Mouse (Mus musculus) MEL (cell line): Measurements from ENCODE around the gene Spsb1. TPM values are rescaled to one million over a fixed set of nuclear protein-coding genes. Genes with fewer than 3 reads are reported as not detected.

Experiments used
- DNase-seq: peaks from one replicate; pipeline ENCODE4 v3.0.0; 2011; ENCODE audit warnings: low read depth, low spot score
- H3K27ac ChIP-seq: 2 replicates; pipeline ENCODE4 v1.5.1; 2012; ENCODE audit warnings: low read depth, mild to moderate bottlenecking, control low read depth, low read length, moderate library complexity; ENCODE audit not compliant: control insufficient read depth
- H3K27me3 ChIP-seq, 2 experiments: fragments of 150-350 bp in 1 of 2; sonication (generic) in 1 of 2; 2 replicates each; pipeline ENCODE4 v1.6.1; 2012; ENCODE audit warnings: low read length in 2 of 2, mild to moderate bottlenecking in 2 of 2, improper control_type of control experiment in 1 of 2, moderate library complexity in 1 of 2; ENCODE audit not compliant: insufficient read depth in 2 of 2, control insufficient read depth in 1 of 2
- H3K36me3 ChIP-seq, 2 experiments: 2 replicates each; pipeline ENCODE4 v1.6.1; 2012 to 2014; ENCODE audit warnings: low read length in 2 of 2, improper control_type of control experiment in 1 of 2, inconsistent platforms in 1 of 2, mild to moderate bottlenecking in 1 of 2; ENCODE audit not compliant: insufficient read depth in 2 of 2, control insufficient read depth in 1 of 2
- H3K4me1 ChIP-seq, 2 experiments: fragments of 150-350 bp in 1 of 2; sonication (generic) in 1 of 2; 2 replicates each; pipeline ENCODE4 v1.6.1; 2012; ENCODE audit warnings: low read length in 2 of 2, improper control_type of control experiment in 1 of 2, mild to moderate bottlenecking in 1 of 2; ENCODE audit not compliant: insufficient read depth in 2 of 2, control insufficient read depth in 1 of 2
- H3K4me3 ChIP-seq, 2 experiments: fragments of 150-350 bp in 1 of 2; sonication (generic) in 1 of 2; 2 replicates each; pipeline ENCODE4 v1.5.1; 2012; ENCODE audit warnings: low read depth in 2 of 2, low read length in 2 of 2, mild to moderate bottlenecking in 2 of 2, moderate library complexity in 2 of 2, control low read depth in 1 of 2, improper control_type of control experiment in 1 of 2; ENCODE audit not compliant: control insufficient read depth in 1 of 2, insufficient read depth in 1 of 2
- H3K79me2 ChIP-seq: 2 replicates; pipeline ENCODE4 v1.6.1; 2012; ENCODE audit warnings: mild to moderate bottlenecking, low read length, moderate library complexity; ENCODE audit not compliant: control insufficient read depth, poor library complexity, insufficient read depth
- H3K9ac ChIP-seq: 2 replicates; pipeline ENCODE4 v1.6.1; 2012; ENCODE audit warnings: low read depth, mild to moderate bottlenecking, control low read depth, low read length, moderate library complexity; ENCODE audit not compliant: control insufficient read depth, poor library complexity, severe bottlenecking
- H3K9me3 ChIP-seq: fragments of 150-350 bp; sonication (generic); replicated peaks from 2 replicates; pipeline ENCODE4 v1.6.1; 2012; ENCODE audit warnings: mild to moderate bottlenecking, low read length, improper control_type of control experiment, moderate library complexity; ENCODE audit not compliant: insufficient read depth
- BHLHE40 ChIP-seq: IDR thresholded peaks from 2 replicates; pipeline ENCODE4 v1.6.1; 2012; ENCODE audit warnings: low read depth, mild to moderate bottlenecking, inconsistent platforms, low read length, improper control_type of control experiment, borderline replicate concordance
- CHD1 ChIP-seq: IDR thresholded peaks from 2 replicates; pipeline ENCODE4 v1.6.1; 2012; ENCODE audit warnings: low read depth, mild to moderate bottlenecking, inconsistent platforms, low read length, improper control_type of control experiment
- CTCF ChIP-seq, 3 experiments: IDR thresholded peaks in 2 of 3; conservative IDR thresholded peaks in 1 of 3; 2 replicates each; pipeline ENCODE4 v1.5.1; 2011 to 2012; ENCODE audit warnings: low read length in 3 of 3, low read depth in 2 of 3, mild to moderate bottlenecking in 2 of 3, improper control_type of control experiment in 1 of 3, inconsistent platforms in 1 of 3, mixed read lengths in 1 of 3, moderate library complexity in 1 of 3; ENCODE audit not compliant: control insufficient read depth in 1 of 3, insufficient read depth in 1 of 3, poor library complexity in 1 of 3, severe bottlenecking in 1 of 3
- E2F4 ChIP-seq: IDR thresholded peaks from 2 replicates; pipeline ENCODE4 v1.6.1; 2011; ENCODE audit warnings: low read depth, low read length, improper control_type of control experiment, borderline replicate concordance
- ELF1 ChIP-seq: IDR thresholded peaks from 2 replicates; pipeline ENCODE4 v1.6.1; 2014; ENCODE audit warnings: low read depth, mild to moderate bottlenecking, inconsistent platforms, low read length, improper control_type of control experiment, moderate library complexity
- EP300 ChIP-seq, 2 experiments: IDR thresholded peaks; 2 replicates each; pipeline ENCODE4 v1.6.1; 2011; ENCODE audit warnings: improper control_type of control experiment in 2 of 2, low read length in 2 of 2, low read depth in 1 of 2, mild to moderate bottlenecking in 1 of 2
- ETS1 ChIP-seq: IDR thresholded peaks from 2 replicates; pipeline ENCODE4 v1.6.1; 2012; ENCODE audit warnings: low read depth, mild to moderate bottlenecking, inconsistent platforms, low read length, improper control_type of control experiment, moderate library complexity
- GABPA ChIP-seq: IDR thresholded peaks from 2 replicates; pipeline ENCODE4 v1.6.1; 2012; ENCODE audit warnings: low read depth, mild to moderate bottlenecking, inconsistent platforms, low read length, improper control_type of control experiment, moderate library complexity
- GATA1 ChIP-seq: IDR thresholded peaks from 2 replicates; pipeline ENCODE4 v1.6.1; 2011; ENCODE audit warnings: low read depth, low read length, improper control_type of control experiment
- JUND ChIP-seq: IDR thresholded peaks from 2 replicates; pipeline ENCODE4 v1.6.1; 2011; ENCODE audit warnings: low read depth, mild to moderate bottlenecking, improper control_type of control experiment, low read length
- MAFK ChIP-seq: IDR thresholded peaks from 2 replicates; pipeline ENCODE4 v1.6.1; 2011; ENCODE audit warnings: low read depth, mild to moderate bottlenecking, low read length, improper control_type of control experiment, borderline replicate concordance
- MAX ChIP-seq: IDR thresholded peaks from 2 replicates; pipeline ENCODE4 v1.6.1; 2011; ENCODE audit warnings: low read length, improper control_type of control experiment
- MAZ ChIP-seq: IDR thresholded peaks from 2 replicates; pipeline ENCODE4 v1.6.1; 2012; ENCODE audit warnings: low read depth, mild to moderate bottlenecking, inconsistent platforms, low read length, improper control_type of control experiment
- MEF2A ChIP-seq: IDR thresholded peaks from 2 replicates; pipeline ENCODE4 v1.6.1; 2014; ENCODE audit warnings: low read depth, mild to moderate bottlenecking, inconsistent platforms, low read length, improper control_type of control experiment; ENCODE audit not compliant: poor library complexity, insufficient replicate concordance, severe bottlenecking; ENCODE audit errors: extremely low read depth
- MYB ChIP-seq: IDR thresholded peaks from 2 replicates; pipeline ENCODE4 v1.6.1; 2011; ENCODE audit warnings: mild to moderate bottlenecking, low read depth, low read length, improper control_type of control experiment
- MYC ChIP-seq: IDR thresholded peaks from 2 replicates; pipeline ENCODE4 v1.6.1; 2011; ENCODE audit warnings: low read depth, mild to moderate bottlenecking, low read length, improper control_type of control experiment, moderate library complexity
- RCOR1 ChIP-seq: IDR thresholded peaks from 2 replicates; pipeline ENCODE4 v1.6.1; 2012; ENCODE audit warnings: low read depth, mild to moderate bottlenecking, inconsistent platforms, low read length, improper control_type of control experiment
- SIN3A ChIP-seq: IDR thresholded peaks from 2 replicates; pipeline ENCODE4 v1.6.1; 2012; ENCODE audit warnings: low read length, improper control_type of control experiment, inconsistent platforms
- SMC3 ChIP-seq: IDR thresholded peaks from 2 replicates; pipeline ENCODE4 v1.6.1; 2011; ENCODE audit warnings: low read depth, low read length, improper control_type of control experiment
- TAL1 ChIP-seq: IDR thresholded peaks from 2 replicates; pipeline ENCODE4 v1.6.1; 2012; ENCODE audit warnings: mild to moderate bottlenecking, inconsistent platforms, low read length, moderate library complexity, mixed read lengths
- UBTF ChIP-seq: IDR thresholded peaks from 2 replicates; pipeline ENCODE4 v1.6.1; 2012; ENCODE audit warnings: low read depth, mild to moderate bottlenecking, inconsistent platforms, low read length, improper control_type of control experiment, moderate library complexity, borderline replicate concordance; ENCODE audit not compliant: insufficient read depth
- ZMIZ1 ChIP-seq: IDR thresholded peaks from 2 replicates; pipeline ENCODE4 v1.6.1; 2012; ENCODE audit warnings: low read depth, mild to moderate bottlenecking, inconsistent platforms, low read length, improper control_type of control experiment, moderate library complexity
- ZNF384 ChIP-seq: IDR thresholded peaks from 2 replicates; pipeline ENCODE4 v1.6.1; 2012; ENCODE audit warnings: low read depth, mild to moderate bottlenecking, inconsistent platforms, low read length, improper control_type of control experiment
- polyA plus RNA-seq, 2 experiments: library from polyadenylated mRNA; stranded (reverse) in 1 of 2; unstranded in 1 of 2; fragments of >175 nt in 1 of 2; fragments of >200 nt in 1 of 2; gene quantifications; 2 replicates each; pipeline versions ENCODE4 v1.2.1 to v1.2.4; 2012; ENCODE audit warnings: low replicate concordance in 2 of 2, low read depth in 1 of 2; ENCODE audit not compliant: insufficient read length in 2 of 2, insufficient read depth in 1 of 2, missing spikeins in 1 of 2
- total RNA-seq: library from RNA; depleted of rRNA; stranded (reverse); fragments of 300-350 nt; gene quantifications from 2 replicates; pipeline ENCODE4 v1.2.3, GENCODE M21; 2012

Spsb1 gene
- total and polyA plus RNA-seq, 3 experiments, result 0.12 to 0.25 TPM; not detected in 1

DNA sequence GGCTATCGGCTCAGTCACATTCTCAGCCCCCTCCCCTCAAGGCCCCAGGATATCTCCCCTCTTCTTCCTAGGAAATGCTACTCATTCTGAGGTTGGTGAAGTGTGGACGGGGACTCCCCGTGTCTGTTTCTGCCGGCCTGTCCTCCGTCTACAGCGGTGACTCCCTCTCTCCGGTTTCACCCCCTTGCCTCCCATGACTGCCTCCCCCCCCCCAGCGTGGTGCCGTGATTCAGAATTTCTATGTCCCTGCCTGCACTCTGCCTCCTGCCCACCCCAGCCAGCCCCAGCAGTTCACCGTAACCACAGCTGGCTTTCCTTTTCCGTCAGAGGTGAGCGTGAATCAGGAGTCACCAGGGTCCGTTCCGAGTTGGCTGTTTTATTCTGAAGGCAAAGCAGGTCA lies 86.1 kb downstream of the Spsb1 start (continued):
- no peak for TF ChIP-seq ZMIZ1
- TF ChIP-seq ETS1, result no peak
- no peak for TF ChIP-seq MEF2A

DNA sequence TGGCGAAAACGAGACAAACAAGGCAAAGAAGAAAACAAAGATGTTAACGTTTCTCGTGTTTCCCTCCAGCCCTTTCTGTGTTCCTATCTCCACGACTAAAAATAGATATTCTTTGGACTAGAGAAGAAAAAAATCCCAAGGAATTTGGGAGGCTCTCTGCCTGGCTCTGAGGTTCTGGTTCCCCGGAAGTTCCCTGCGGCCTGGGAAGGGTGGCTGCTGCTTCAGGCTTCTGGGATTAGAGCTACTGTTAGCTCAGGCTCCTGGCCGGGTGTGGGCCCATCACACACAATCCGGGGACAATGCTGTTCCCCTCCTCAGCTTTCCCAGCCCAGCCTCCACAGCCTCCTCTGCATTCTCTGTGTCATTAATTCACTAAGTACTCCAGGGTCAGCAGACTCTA lies 86.8 kb downstream of the Spsb1 start:
- Histone ChIP-seq H3K79me2 (no peaks in the 10 kb centered on the region), H3K27ac (no peak overlapping the region), H3K27me3 (no peaks in the 10 kb centered on the region), H3K9ac (no peak overlapping the region), H3K36me3 (peaks cover 0 to 3% of the 10 kb centered on the region in 2 experiments; a peak in 2 of 4 replicates), H3K4me3 (no peak overlapping the region), H3K4me1 (peaks cover 0 to 11% of the 10 kb centered on the region in 2 experiments; a peak in 1 of 4 replicates), H3K9me3 (no peaks in the 10 kb centered on the region)
- no peak for DNase-seq
- no peak for TF ChIP-seq UBTF
- no peak for TF ChIP-seq MYB
- TF ChIP-seq MAX, result no peak
- TF ChIP-seq MYC, result no peak
- no peak for TF ChIP-seq EP300 (IDR thresholded peaks at IDR 0.05; ENCODE audit: low read depth in 1 of 2, low read length in 2 of 2)
- TF ChIP-seq CHD1, result no peak
- TF ChIP-seq MAZ, result no peak
- no peak for TF ChIP-seq CTCF (IDR thresholded peaks at IDR 0.05 in 2 of 3, conservative IDR thresholded peaks at IDR 0.05 in 1 of 3; ENCODE audit: control insufficient read depth in 1 of 3, insufficient read depth in 1 of 3, low read depth in 2 of 3, low read length in 3 of 3, poor library complexity in 1 of 3, severe bottlenecking in 1 of 3)
- TF ChIP-seq ZNF384, result no peak
- TF ChIP-seq TAL1, result no peak
- TF ChIP-seq RCOR1, result no peak
- no peak for TF ChIP-seq E2F4
- TF ChIP-seq GABPA, result no peak
- no peak for TF ChIP-seq ELF1
- TF ChIP-seq MAFK, result no peak
- no peak for TF ChIP-seq SMC3
- TF ChIP-seq GATA1, result no peak
- TF ChIP-seq SIN3A, result no peak
- TF ChIP-seq JUND, result no peak
- no peak for TF ChIP-seq BHLHE40
- TF ChIP-seq, all 39 proteins: peak for 0
